Mouse (Mus musculus) cerebellum, adult 9-10 months (tissue): Measurements from ENCODE around the gene Gosr2.

Experiments
- DNase-seq: peaks from one replicate; pipeline ENCODE4 v3.0.0; 2022

Gosr2 gene

GRCm38 (mm10) chr11:103645731-103646130 lies 52.0 kb downstream of the Gosr2 start:
- peak; percentile 45 for DNase-seq

DNA sequence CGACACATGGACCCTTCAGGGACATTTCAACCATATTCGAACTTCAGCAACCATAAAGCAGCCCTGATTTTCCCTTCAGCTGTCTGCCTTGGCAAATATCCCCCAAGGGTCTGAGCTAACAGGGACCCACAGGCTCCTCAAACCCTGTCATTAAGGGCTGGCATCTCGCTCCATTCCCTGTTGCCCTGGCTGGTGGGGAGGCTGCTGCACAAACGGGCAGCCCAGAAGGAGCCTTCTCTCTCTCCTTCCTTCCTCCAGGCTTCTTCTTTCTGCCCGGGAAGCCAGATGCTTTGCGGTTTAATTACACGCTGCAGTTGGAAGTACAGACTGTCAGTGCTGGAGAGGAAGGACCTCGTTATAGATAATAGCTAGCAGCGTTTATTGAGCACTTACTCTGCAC lies 54.5 kb downstream of the Gosr2 start:
- DNase-seq, result no peak

GRCm38 (mm10) chr11:103639407-103639946 lies 58.2 kb downstream of the Gosr2 start:
- DNase-seq, result peak; percentile 55

DNA sequence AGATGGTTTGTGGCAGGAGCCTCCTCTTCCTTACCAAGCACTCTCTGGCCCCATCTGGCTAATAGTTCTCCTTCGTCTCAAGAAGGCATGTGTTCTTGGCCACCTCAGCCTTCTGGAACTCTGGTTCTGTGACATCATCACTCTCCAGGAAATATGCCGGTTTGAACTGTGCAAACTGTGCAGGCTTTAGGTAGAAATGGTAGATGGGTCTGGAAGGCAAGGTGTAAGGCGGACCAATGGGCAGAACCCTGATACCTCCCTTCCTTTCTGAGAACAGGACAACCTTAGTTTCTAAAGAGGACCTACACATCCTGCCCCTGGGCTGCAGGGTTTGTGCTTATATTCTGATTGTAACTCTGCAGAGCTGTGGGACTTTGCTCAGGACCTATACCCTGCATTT lies 58.9 kb downstream of the Gosr2 start, which contains the start of gene Lyzl6:
Gene Lyzl6, minus strand, starts transcription at position 101 of the 400 bp plus-strand sequence.
- no peak for DNase-seq

GRCm38 (mm10) chr11:103636261-103636660 lies 61.4 kb downstream of the Gosr2 start:
- no peak for DNase-seq

DNA sequence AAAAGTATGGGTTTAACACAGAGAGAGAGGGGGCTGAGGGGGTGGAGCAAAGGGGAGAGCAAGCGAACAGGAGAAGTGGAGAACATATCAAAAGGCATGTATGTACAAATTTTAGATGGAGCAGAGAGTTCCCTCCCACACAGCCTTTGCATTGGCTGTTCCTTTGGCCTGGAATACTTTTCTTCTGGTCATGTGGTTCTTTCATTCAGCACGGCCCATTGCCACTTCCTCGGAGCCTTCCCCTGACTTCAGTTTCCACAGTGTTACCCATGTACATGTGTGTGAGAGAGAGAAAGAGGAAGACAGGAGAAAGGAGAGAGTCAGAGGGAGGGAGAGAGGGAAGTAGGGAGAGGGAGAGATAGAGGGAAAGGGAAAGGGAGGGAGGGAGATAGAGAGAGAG lies 62.2 kb downstream of the Gosr2 start:
- no peak for DNase-seq

DNA sequence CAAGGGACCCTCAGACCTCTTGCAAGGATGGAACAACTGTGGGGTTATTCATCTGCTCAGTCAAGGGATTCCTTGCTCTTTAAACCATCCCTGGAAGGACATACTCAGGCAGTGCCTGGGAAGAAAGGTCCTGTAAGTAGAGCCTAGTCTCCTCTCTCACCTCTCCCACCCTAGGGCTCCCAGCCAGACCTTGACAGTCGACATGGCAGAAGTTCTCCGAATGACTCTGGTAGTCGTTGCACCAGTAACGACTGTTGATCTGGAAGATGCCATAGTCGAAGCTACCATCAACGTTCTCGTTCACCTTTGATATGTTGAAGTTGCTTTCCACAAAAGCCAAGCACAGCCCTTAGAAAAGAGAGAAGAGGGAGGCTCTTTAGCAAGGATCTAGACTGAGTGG lies 62.9 kb downstream of the Gosr2 start:
- DNase-seq, result no peak

- no peak for DNase-seq
These were observed 70.2 kb downstream of the Gosr2 start for GRCm38 (mm10) chr11:103627453-103627852.
